Mouse (Mus musculus) forebrain, embryonic 12.5 days (tissue): ENCODE results near the gene Serping1. TPM values are rescaled to one million over a fixed set of nuclear protein-coding genes. Genes with fewer than 3 reads are reported as not detected.

ENCODE experiments used
- ATAC-seq: fragments of 200-750 bp; cut with Nextera tagmentation; 2 replicates; pipeline ENCODE4 v1.8.0; 2017; ENCODE audit warnings: moderate TSS enrichment; ENCODE audit not compliant: low FRiP score
- H3K27ac ChIP-seq: fragments of 300-500 bp; sonication (generic); 2 replicates; pipeline ENCODE4 v1.5.1; 2016; ENCODE audit warnings: mild to moderate bottlenecking
- H3K27me3 ChIP-seq: fragments of 300-500 bp; sonication (generic); 2 replicates; pipeline ENCODE4 v1.6.1; 2016; ENCODE audit warnings: mild to moderate bottlenecking
- H3K36me3 ChIP-seq: fragments of 300-500 bp; sonication (generic); replicated peaks from 2 replicates; pipeline ENCODE4 v1.6.1; 2016; ENCODE audit warnings: mild to moderate bottlenecking
- H3K4me1 ChIP-seq: fragments of 300-500 bp; sonication (generic); 2 replicates; pipeline ENCODE4 v1.6.1; 2016
- H3K4me2 ChIP-seq: fragments of 300-500 bp; sonication (generic); 2 replicates; pipeline ENCODE4 v1.6.1; 2016; ENCODE audit warnings: mild to moderate bottlenecking, moderate library complexity
- H3K4me3 ChIP-seq: fragments of 300-500 bp; sonication (generic); replicated peaks from 2 replicates; pipeline ENCODE4 v1.5.1; 2016; ENCODE audit warnings: mild to moderate bottlenecking
- H3K9ac ChIP-seq: fragments of 300-500 bp; sonication (generic); 2 replicates; pipeline ENCODE4 v1.6.1; 2016; ENCODE audit warnings: mild to moderate bottlenecking
- H3K9me3 ChIP-seq: fragments of 300-500 bp; sonication (generic); 2 replicates; pipeline ENCODE4 v1.6.1; 2016
- WGBS: fragments of 180-500 bp; shearing (Covaris S2); methylation state at CpG from one replicate; pipeline ENCODE4 v1.1.7; 2016; 5-methylcytosine and 5-hydroxymethylcytosine counted together
- microRNA counts: library from miRNA; unstranded; fragments of <30 nt; microRNA quantifications from one replicate; lab custom pipeline; 2017
- microRNA-seq: library from miRNA; unstranded; fragments of <30 nt; microRNA quantifications from one replicate; pipeline ENCODE4, GENCODE M21; 2017
- polyA plus RNA-seq: library from polyadenylated mRNA; unstranded; fragments of >200 nt; fragmentation: Nextera tagmentation; extraction: Ambion mirVana; gene quantifications from 2 replicates; pipeline ENCODE4 v1.2.1, GENCODE M21; 2016

Gene Serping1
- polyA plus RNA-seq, 1 experiment from 2014 or later, result 30.3 TPM

GRCm38 (mm10) chr2:84720718-84721117 is 54.5 kb downstream of the Serping1 start:
- H3K9me3 ChIP-seq, result no peaks in the 10 kb centered on the region
- H3K36me3 ChIP-seq, result peaks cover 32% of the 10 kb centered on the region
- H3K27me3 ChIP-seq, result no peaks in the 10 kb centered on the region
- 93% methylated on average over 2 of the region's 2 CpGs for WGBS
- H3K4me2 ChIP-seq, result no peak overlapping the region
- ATAC-seq, result no peak
- H3K27ac ChIP-seq, result no peak overlapping the region
- H3K9ac ChIP-seq, result no peak overlapping the region
- no peak overlapping the region for H3K4me3 ChIP-seq
- peaks cover 10% of the 10 kb centered on the region for H3K4me1 ChIP-seq

- Histone ChIP-seq H3K9ac (no peak overlapping the region), H3K9me3 (no peaks in the 10 kb centered on the region), H3K4me1 (peaks cover 20% of the 10 kb centered on the region), H3K4me2 (no peak overlapping the region), H3K36me3 (peaks cover 9% of the 10 kb centered on the region; the same call in 1 of the 2 replicates), H3K27me3 (no peaks in the 10 kb centered on the region), H3K4me3 (no peak overlapping the region), H3K27ac (no peak overlapping the region)
- WGBS, result 94% methylated on average over 4 of the region's 4 CpGs
- no peak for ATAC-seq
These were observed 57.9 kb downstream of the Serping1 start for GRCm38 (mm10) chr2:84717357-84717756.

GRCm38 (mm10) chr2:84716423-84717355 is 58.6 kb downstream of the Serping1 start:
- WGBS, result 34% methylated on average over 9 of the region's 9 CpGs
- H3K4me1 ChIP-seq, result peaks cover 22% of the 10 kb centered on the region
- no peak for ATAC-seq
- H3K4me3 ChIP-seq, result peak overlapping the region; percentile 93
- H3K36me3 ChIP-seq, result peaks cover 7% of the 10 kb centered on the region; the same call in 1 of the 2 replicates
- no peaks in the 10 kb centered on the region for H3K9me3 ChIP-seq
- H3K4me2 ChIP-seq, result peak overlapping the region; percentile 79
- peak overlapping the region; percentile 65 for H3K9ac ChIP-seq
- H3K27me3 ChIP-seq, result no peaks in the 10 kb centered on the region
- H3K27ac ChIP-seq, result peak overlapping the region; percentile 98; the same call in 1 of the 2 replicates

GRCm38 (mm10) chr2:84715562-84716361 is 59.5 kb downstream of the Serping1 start:
- Histone ChIP-seq H3K36me3 (peaks cover 3% of the 10 kb centered on the region; the same call in 1 of the 2 replicates), H3K4me1 (peaks cover 22% of the 10 kb centered on the region)

More at GRCm38 (mm10) chr2:84715562-84716361, 59.5 kb downstream of the Serping1 start:
- H3K9ac ChIP-seq, result peak overlapping the region; percentile 96
- H3K27ac ChIP-seq, result peak overlapping the region; percentile 98
- H3K9me3 ChIP-seq, result no peaks in the 10 kb centered on the region
- ATAC-seq, result peak; percentile 94
- peak overlapping the region; percentile 79 for H3K4me2 ChIP-seq
- H3K4me3 ChIP-seq, result peak overlapping the region; percentile 93
- WGBS, result under 1% methylated on average over 33 of the region's 33 CpGs
- H3K27me3 ChIP-seq, result no peaks in the 10 kb centered on the region

MicroRNAs encoded within 50 kb of the gene (microRNA counts, 519-probe panel; counts per million panel counts)
- microRNA mmu-miR-130a (lab: Ali Mortazavi, UCI), result 7,336 counts per million, percentile 93 among the panel's probes with 10 or more counts

Small RNA genes within 50 kb of the gene (microRNA-seq; reads per million reads assigned to microRNA genes)
- gene Mir130a, result 38,498 reads per million, percentile 99 among the genes with 10 or more reads in this experiment

Other genes with a start within 250 kb of the Serping1 start
- 52.6 and 53.6 TPM in 2 replicates for gene Ctnnd1, start 124.7 kb downstream of the Serping1 start, polyA plus RNA-seq
- 0.33 and 0.49 TPM in 2 replicates for gene Btbd18, start 116.4 kb downstream of the Serping1 start, polyA plus RNA-seq
- gene Selenoh, start 104.7 kb downstream of the Serping1 start, polyA plus RNA-seq, result 448 and 458 TPM in 2 replicates
- not detected in 2 replicates for gene Gm28635, start 97.4 kb downstream of the Serping1 start, polyA plus RNA-seq
- gene Med19, start 97.0 kb downstream of the Serping1 start, polyA plus RNA-seq, result 55.0 and 59.3 TPM in 2 replicates
- gene Tmx2, start 96.3 kb downstream of the Serping1 start, polyA plus RNA-seq, result 175 and 177 TPM in 2 replicates
- gene Zdhhc5, start 60.3 kb downstream of the Serping1 start, polyA plus RNA-seq, result 28.1 and 31.4 TPM in 2 replicates
- 39.9 and 40.7 TPM in 2 replicates for gene Clp1, start 48.1 kb downstream of the Serping1 start, polyA plus RNA-seq
- gene Ypel4, start 41.4 kb downstream of the Serping1 start, polyA plus RNA-seq, result 18.7 and 19.6 TPM in 2 replicates
- 9.4 and 10.2 TPM in 2 replicates for gene Gm19426, start 31.8 kb downstream of the Serping1 start, polyA plus RNA-seq
- gene Ube2l6, start 23.4 kb upstream of the Serping1 start, polyA plus RNA-seq, result 30.0 and 30.5 TPM in 2 replicates
- not detected in 2 replicates for gene Smtnl1, start 47.2 kb upstream of the Serping1 start, polyA plus RNA-seq
- gene Timm10, start 51.6 kb upstream of the Serping1 start, polyA plus RNA-seq, result 36.7 and 42.3 TPM in 2 replicates
- 11.4 and 14.4 TPM in 2 replicates for gene Slc43a1, start 63.4 kb upstream of the Serping1 start, polyA plus RNA-seq
- 5.2 and 7.9 TPM in 2 replicates for gene Rtn4rl2, start 111.3 kb upstream of the Serping1 start, polyA plus RNA-seq
- 10.1 and 11.3 TPM in 2 replicates for gene Slc43a3, start 161.1 kb upstream of the Serping1 start, polyA plus RNA-seq
- gene Prg2, start 205.0 kb upstream of the Serping1 start, polyA plus RNA-seq, result not detected in 2 replicates
- not detected in 2 replicates for gene Prg3, start 212.8 kb upstream of the Serping1 start, polyA plus RNA-seq